Mouse (Mus musculus) stomach, embryonic 15.5 days (tissue): Measurements from ENCODE around the gene Plcb1. TPM values are rescaled to one million over a fixed set of nuclear protein-coding genes. Genes with fewer than 3 reads are reported as not detected.

ENCODE experiments used
- ATAC-seq: fragments of 200-750 bp; cut with Nextera tagmentation; 2 replicates; pipeline ENCODE4 v1.8.0; 2017; ENCODE audit warnings: low read depth, moderate number of reproducible peaks, moderate TSS enrichment; ENCODE audit not compliant: insufficient read depth, low FRiP score
- H3K27ac ChIP-seq: fragments of 300-500 bp; sonication (generic); 2 replicates; pipeline ENCODE4 v1.5.1; 2015; ENCODE audit warnings: mild to moderate bottlenecking, inconsistent platforms
- H3K27me3 ChIP-seq: fragments of 300-500 bp; sonication (generic); replicated peaks from 2 replicates; pipeline ENCODE4 v1.6.1; 2015; ENCODE audit warnings: inconsistent platforms
- H3K36me3 ChIP-seq: fragments of 300-500 bp; sonication (generic); 2 replicates; pipeline ENCODE4 v1.6.1; 2015; ENCODE audit warnings: inconsistent platforms
- H3K4me1 ChIP-seq: fragments of 300-500 bp; sonication (generic); 2 replicates; pipeline ENCODE4 v1.6.1; 2015; ENCODE audit warnings: inconsistent platforms
- H3K4me2 ChIP-seq: fragments of 300-500 bp; sonication (generic); 2 replicates; pipeline ENCODE4 v1.6.1; 2015; ENCODE audit warnings: mild to moderate bottlenecking, inconsistent platforms
- H3K4me3 ChIP-seq: fragments of 300-500 bp; sonication (generic); replicated peaks from 2 replicates; pipeline ENCODE4 v1.5.1; 2015; ENCODE audit warnings: inconsistent platforms
- H3K9ac ChIP-seq: fragments of 300-500 bp; sonication (generic); 2 replicates; pipeline ENCODE4 v1.6.1; 2015; ENCODE audit warnings: inconsistent platforms
- H3K9me3 ChIP-seq: fragments of 300-500 bp; sonication (generic); 2 replicates; pipeline ENCODE4 v1.6.1; 2016; ENCODE audit warnings: inconsistent platforms
- WGBS: fragments of 180-500 bp; shearing (Covaris S2); methylation state at CpG from one replicate; pipeline ENCODE4 v1.1.7; 2015; 5-methylcytosine and 5-hydroxymethylcytosine counted together
- polyA plus RNA-seq: library from polyadenylated mRNA; unstranded; fragments of >200 nt; fragmentation: Nextera tagmentation; extraction: Ambion mirVana; gene quantifications from 2 replicates; pipeline ENCODE4 v1.2.1, GENCODE M21; 2015

The Plcb1 gene
- polyA plus RNA-seq, 1 experiment from 2014 or later, result 16.4 TPM

DNA sequence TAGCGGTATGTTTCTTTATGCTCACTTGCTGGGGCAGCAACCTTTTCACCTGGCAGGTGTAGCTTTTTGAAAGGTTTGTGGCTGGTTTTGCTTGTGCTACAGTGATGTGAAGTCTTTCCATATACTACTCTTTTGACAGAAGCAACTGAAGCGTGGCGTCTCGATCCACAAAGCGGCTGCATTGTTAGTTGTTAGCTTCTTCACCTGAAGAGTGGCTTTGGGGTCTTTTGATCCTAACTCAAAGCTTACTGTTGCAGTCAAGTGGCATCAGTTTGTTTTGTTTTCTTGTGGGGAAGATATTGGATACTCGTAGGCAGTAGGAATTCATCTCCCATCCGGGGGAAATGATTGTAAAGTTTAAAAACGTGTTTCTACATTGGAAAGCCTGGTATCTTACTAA is 160.5 kb downstream of the Plcb1 start:
- Histone ChIP-seq H3K27ac (no peak overlapping the region), H3K9ac (no peak overlapping the region), H3K27me3 (no peaks in the 10 kb centered on the region), H3K4me2 (no peak overlapping the region), H3K4me1 (no peaks in the 10 kb centered on the region), H3K36me3 (no peaks in the 10 kb centered on the region), H3K9me3 (no peaks in the 10 kb centered on the region), H3K4me3 (no peak overlapping the region)
- no peak for ATAC-seq
- 87% methylated on average over 8 of the region's 8 CpGs for WGBS

DNA sequence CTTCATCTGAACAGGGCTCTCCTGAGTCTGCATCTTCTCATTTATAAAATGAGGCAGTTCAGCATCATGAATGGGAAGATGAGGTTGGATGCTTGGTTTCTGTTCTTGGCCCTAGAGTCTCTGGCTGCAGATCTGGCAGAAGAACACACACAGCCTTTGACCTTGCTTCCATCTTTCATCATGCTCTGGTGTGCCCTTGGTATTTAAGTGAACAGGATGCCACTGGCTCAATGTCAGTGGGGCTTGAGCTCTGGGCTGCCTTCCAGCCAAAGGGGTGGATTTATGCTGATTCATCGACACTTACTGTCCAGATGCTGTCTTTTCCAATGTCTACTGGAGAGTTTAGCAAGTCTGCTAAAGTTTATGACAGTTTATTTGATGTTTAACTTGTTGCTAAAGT is 161.0 kb downstream of the Plcb1 start:
- H3K4me3 ChIP-seq, result no peak overlapping the region
- no peaks in the 10 kb centered on the region for H3K4me1 ChIP-seq
- no peak overlapping the region for H3K27ac ChIP-seq
- no peak overlapping the region for H3K9ac ChIP-seq
- ATAC-seq, result no peak
- no peaks in the 10 kb centered on the region for H3K36me3 ChIP-seq
- no peaks in the 10 kb centered on the region for H3K27me3 ChIP-seq
- H3K4me2 ChIP-seq, result no peak overlapping the region
- WGBS, result 48% methylated on average over 1 of the region's 1 CpGs
- no peaks in the 10 kb centered on the region for H3K9me3 ChIP-seq

DNA sequence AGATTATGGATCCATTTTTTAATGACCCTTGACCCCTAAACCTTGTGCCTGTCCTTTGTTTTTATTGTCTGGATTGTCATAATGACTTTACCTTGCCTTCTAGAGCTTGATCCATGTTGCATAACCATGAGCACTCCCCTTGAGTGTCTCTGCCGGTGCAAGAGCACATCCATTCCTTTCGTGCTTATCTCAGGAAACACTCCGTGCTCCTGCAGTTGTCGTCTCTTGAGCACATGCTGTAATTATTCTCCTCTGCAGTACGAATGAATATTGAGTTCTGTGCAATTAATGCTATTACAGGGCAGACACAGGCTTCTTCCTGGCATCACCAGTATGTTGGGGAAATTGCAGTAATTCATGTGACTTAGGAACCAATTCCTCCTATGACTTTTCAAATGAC is 166.2 kb downstream of the Plcb1 start:
- ATAC-seq, result no peak
- H3K36me3 ChIP-seq, result no peaks in the 10 kb centered on the region
- WGBS, result 65% methylated on average over 5 of the region's 5 CpGs
- H3K9me3 ChIP-seq, result no peaks in the 10 kb centered on the region
- H3K4me1 ChIP-seq, result no peaks in the 10 kb centered on the region
- H3K27me3 ChIP-seq, result no peaks in the 10 kb centered on the region
- H3K4me2 ChIP-seq, result no peak overlapping the region
- H3K4me3 ChIP-seq, result no peak overlapping the region
- no peak overlapping the region for H3K27ac ChIP-seq
- H3K9ac ChIP-seq, result no peak overlapping the region

DNA sequence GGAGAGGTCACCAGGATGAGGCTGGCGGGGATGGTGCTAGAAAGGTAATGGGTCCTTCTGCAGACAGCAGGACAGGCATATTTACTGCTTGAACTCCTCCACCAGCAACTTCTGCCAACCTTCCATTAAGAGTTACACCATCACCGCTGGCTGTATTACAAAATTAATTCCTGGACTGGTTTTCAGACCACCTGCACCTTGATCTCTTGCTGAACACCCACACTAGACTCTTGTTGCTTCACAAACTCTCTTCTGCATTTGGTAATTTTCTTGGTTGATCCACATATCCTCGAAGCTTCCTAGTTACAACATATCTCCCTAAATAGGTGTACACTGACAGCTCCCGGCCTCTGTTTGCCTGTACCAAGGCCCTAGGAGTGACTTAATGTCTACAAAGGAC is 170.6 kb downstream of the Plcb1 start:
- ATAC-seq, result no peak
- H3K4me2 ChIP-seq, result no peak overlapping the region
- H3K9ac ChIP-seq, result no peak overlapping the region
- no peaks in the 10 kb centered on the region for H3K27me3 ChIP-seq
- H3K4me1 ChIP-seq, result no peaks in the 10 kb centered on the region
- no peak overlapping the region for H3K27ac ChIP-seq
- H3K9me3 ChIP-seq, result no peaks in the 10 kb centered on the region
- no peaks in the 10 kb centered on the region for H3K36me3 ChIP-seq
- H3K4me3 ChIP-seq, result no peak overlapping the region
- WGBS, result 82% methylated on average over 4 of the region's 4 CpGs

DNA sequence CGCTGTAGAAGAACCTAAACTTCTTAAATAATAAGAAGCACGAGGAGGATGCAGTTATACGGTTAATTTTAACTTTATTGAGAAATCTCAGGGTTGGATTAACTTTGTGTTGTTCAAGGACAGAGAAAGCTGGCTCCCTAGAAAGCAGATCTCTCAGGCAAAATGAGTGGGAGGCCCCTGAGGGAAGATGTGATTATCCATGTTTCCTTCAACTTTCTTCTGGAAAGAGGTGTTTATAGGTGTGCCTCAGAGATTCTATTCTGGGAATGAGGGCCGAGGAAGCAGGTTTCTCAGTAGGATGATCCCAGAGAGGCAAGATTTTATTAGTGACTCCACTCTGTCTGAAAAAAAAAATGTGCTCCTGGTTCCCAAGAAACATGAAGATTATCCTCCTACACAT is 180.3 kb downstream of the Plcb1 start:
- Histone ChIP-seq H3K9me3 (no peaks in the 10 kb centered on the region), H3K4me2 (no peak overlapping the region)

DNA sequence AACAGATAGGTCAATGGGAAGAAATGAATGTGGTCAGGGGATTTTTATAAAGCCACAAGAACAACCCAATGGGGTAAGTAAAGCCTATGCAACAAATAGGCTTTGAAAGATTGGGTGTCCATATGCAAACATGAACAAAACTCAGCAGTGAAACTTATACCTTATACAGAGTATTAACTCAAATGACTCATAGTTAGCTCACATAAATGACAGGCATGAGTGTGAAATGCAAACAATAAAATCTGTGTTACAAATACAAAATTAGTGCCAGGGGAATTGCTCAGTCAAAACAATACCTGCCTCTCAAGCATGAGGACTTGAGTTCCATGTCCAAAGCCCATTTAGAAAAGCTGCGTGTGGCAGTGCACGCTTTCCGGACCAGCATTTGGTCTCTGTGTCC is 182.5 kb downstream of the Plcb1 start:
- Histone ChIP-seq H3K27me3 (no peaks in the 10 kb centered on the region), H3K36me3 (no peaks in the 10 kb centered on the region), H3K4me3 (no peak overlapping the region), H3K9me3 (no peaks in the 10 kb centered on the region), H3K9ac (no peak overlapping the region), H3K27ac (no peak overlapping the region), H3K4me1 (no peaks in the 10 kb centered on the region), H3K4me2 (no peak overlapping the region)
- no peak for ATAC-seq
- 88% methylated on average over 3 of the region's 3 CpGs for WGBS

More for the DNA sequence above, 180.3 kb downstream of the Plcb1 start:
- Histone ChIP-seq H3K4me3 (no peak overlapping the region), H3K27ac (no peak overlapping the region), H3K36me3 (no peaks in the 10 kb centered on the region), H3K4me1 (no peaks in the 10 kb centered on the region), H3K9ac (no peak overlapping the region), H3K27me3 (no peaks in the 10 kb centered on the region)
- WGBS, result 84% methylated on average over 4 of the region's 4 CpGs
- no peak for ATAC-seq

DNA sequence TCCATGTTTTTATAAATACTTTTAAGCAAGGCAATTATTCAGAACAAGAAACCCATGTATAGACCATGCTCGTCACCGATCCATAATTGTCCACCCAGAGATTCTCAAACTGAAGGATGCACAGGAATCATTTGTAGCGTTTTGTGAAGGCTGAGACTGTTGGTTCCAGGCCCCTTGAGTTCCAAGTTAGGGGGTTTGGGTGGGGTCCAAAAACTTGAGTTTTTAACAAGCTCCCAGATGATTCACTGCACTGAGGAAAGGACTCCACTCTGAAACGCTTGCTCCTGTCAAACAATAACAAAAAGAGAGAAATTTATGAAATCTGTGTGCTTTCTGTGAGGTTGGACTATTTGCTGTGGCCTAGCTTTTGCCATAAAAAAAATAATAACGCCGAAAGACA is 186.5 kb downstream of the Plcb1 start:
- Histone ChIP-seq H3K4me1 (peaks cover 10% of the 10 kb centered on the region; the same call in 1 of the 2 replicates), H3K4me2 (no peak overlapping the region), H3K9me3 (no peaks in the 10 kb centered on the region), H3K27me3 (no peaks in the 10 kb centered on the region), H3K9ac (no peak overlapping the region), H3K4me3 (no peak overlapping the region), H3K27ac (no peak overlapping the region), H3K36me3 (no peaks in the 10 kb centered on the region)
- WGBS, result 67% methylated on average over 6 of the region's 6 CpGs
- ATAC-seq, result no peak

DNA sequence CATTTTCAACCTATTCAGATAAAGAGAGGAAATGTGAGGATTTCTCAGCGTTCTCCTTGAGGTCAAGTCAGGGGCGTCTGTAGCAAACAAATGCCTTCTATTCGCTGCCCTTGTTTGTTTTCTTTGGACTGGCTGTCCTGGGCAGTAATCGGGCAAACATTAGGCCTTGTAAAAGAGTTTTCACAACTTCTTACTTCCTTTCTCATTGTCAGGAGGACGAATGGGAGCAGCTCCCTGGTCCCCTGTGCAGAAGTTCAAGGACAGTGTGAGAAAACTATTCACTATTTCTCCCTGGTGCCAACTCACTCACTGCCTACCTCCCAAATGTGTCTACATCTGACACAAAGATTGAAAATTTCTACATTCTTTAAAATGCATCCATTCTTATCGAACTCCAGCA is 188.8 kb downstream of the Plcb1 start:
- ATAC-seq, result no peak

DNA sequence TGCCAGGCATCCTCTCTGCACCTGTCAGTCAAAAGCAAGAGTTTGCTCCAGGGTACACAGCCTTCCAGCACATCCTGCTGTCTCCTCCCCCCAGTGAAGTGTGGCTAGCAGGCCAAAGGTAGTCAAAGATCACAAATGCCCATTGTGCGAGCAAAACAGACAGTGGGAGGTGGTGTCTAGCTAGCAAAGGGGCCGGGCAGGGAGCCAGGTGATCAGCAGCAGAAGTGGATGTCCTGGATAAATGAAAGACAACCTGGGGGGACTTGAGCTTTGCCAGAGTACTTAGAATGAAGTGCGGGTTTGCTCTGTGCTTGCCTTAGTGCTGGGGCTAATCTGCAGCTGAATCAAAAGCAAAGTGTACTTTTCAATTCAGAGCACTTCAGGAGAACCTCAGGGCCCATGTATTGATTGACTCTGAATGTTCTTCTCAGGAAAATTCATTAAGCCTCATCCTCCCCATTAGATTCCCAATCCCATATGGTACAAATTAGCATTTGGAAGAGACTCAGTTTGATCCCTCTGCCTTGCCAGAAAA is 191.0 kb downstream of the Plcb1 start:
- 53% methylated on average over 3 of the region's 3 CpGs for WGBS

More for the DNA sequence above, 188.8 kb downstream of the Plcb1 start:
- H3K4me1 ChIP-seq, result peaks cover 10% of the 10 kb centered on the region; the same call in 1 of the 2 replicates
- no peak overlapping the region for H3K27ac ChIP-seq
- H3K4me2 ChIP-seq, result no peak overlapping the region
- H3K4me3 ChIP-seq, result no peak overlapping the region
- no peak overlapping the region for H3K9ac ChIP-seq
- no peaks in the 10 kb centered on the region for H3K36me3 ChIP-seq
- H3K27me3 ChIP-seq, result no peaks in the 10 kb centered on the region
- 31% methylated on average over 6 of the region's 6 CpGs for WGBS
- no peaks in the 10 kb centered on the region for H3K9me3 ChIP-seq

DNA sequence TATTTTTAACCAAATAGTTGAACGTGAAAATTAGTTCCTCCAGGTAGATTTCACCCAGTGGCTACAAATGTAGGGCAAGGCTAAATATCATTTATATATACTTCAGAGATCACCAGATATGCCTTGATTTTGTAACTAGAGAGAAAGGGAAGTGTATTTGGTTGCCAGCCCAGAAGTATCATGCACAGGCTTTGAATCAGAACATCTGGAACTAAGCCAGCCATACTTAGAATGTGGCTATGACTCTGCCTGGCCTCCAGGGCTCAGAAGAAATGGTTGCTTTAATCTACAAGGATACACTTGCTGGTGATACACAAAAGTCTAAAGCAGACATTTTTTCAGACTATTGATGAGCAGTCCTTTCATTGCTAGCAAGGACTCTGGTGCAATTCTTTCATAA is 191.8 kb downstream of the Plcb1 start:
- Histone ChIP-seq H3K4me1 (peaks cover 10% of the 10 kb centered on the region; the same call in 1 of the 2 replicates), H3K9me3 (no peaks in the 10 kb centered on the region), H3K27ac (no peak overlapping the region), H3K4me3 (no peak overlapping the region), H3K36me3 (no peaks in the 10 kb centered on the region), H3K9ac (no peak overlapping the region), H3K27me3 (no peaks in the 10 kb centered on the region), H3K4me2 (no peak overlapping the region)
- 77% methylated on average over 1 of the region's 1 CpGs for WGBS
- no peak for ATAC-seq

More for the DNA sequence above, 191.0 kb downstream of the Plcb1 start:
- Histone ChIP-seq H3K9me3 (no peaks in the 10 kb centered on the region), H3K4me1 (peaks cover 10% of the 10 kb centered on the region; the same call in 1 of the 2 replicates), H3K4me2 (no peak overlapping the region), H3K27me3 (no peaks in the 10 kb centered on the region), H3K27ac (no peak overlapping the region), H3K36me3 (no peaks in the 10 kb centered on the region), H3K9ac (no peak overlapping the region), H3K4me3 (no peak overlapping the region)
- no peak for ATAC-seq

DNA sequence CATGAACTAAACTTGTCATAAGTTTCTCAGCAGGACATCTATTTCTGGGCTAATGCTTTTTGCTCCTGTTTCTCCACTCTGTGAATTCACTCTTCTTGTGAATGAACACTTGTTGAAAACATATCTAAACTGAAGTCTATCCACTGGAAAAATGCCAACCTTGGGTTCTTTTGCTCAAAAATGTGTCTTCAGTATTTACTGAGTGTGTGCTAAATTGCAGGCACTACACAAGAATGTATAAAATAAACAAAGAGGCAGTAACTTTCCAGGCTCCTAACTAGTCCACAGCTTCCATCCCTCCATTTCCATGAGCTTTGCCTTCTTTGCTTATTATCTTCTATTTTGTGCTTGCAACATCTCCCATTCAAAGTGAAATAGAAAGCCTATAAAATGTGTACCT is 195.5 kb downstream of the Plcb1 start:
- no peaks in the 10 kb centered on the region for H3K36me3 ChIP-seq
- no peak overlapping the region for H3K9ac ChIP-seq
- ATAC-seq, result no peak
- H3K4me1 ChIP-seq, result peaks cover 5% of the 10 kb centered on the region; the same call in 1 of the 2 replicates
- H3K27me3 ChIP-seq, result no peaks in the 10 kb centered on the region
- H3K4me2 ChIP-seq, result no peak overlapping the region
- H3K4me3 ChIP-seq, result no peak overlapping the region
- no peaks in the 10 kb centered on the region for H3K9me3 ChIP-seq
- no peak overlapping the region; the same call in 1 of the 2 replicates for H3K27ac ChIP-seq

DNA sequence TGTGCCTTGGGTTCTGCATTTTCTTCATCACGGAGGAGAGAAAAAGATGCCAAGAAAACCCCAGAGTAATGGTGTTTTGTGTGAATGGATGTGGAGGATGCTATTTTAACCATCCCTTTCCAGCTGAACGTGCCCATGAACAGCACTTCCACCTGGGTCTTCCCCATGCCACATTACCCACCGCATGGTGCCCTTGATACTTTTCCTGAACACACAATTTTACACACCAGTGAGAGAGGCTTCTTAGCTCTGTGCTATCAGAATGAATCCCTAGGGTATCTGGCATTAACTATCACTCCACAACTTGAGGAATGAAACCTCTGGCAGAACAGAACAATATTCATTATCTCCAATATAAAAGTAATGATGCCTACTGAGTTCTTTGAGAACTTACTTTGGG is 199.0 kb downstream of the Plcb1 start:
- Histone ChIP-seq H3K27me3 (no peaks in the 10 kb centered on the region), H3K27ac (no peak overlapping the region), H3K36me3 (no peaks in the 10 kb centered on the region), H3K9me3 (no peaks in the 10 kb centered on the region), H3K4me3 (no peak overlapping the region), H3K9ac (no peak overlapping the region), H3K4me2 (no peak overlapping the region), H3K4me1 (no peaks in the 10 kb centered on the region)
- ATAC-seq, result no peak
- WGBS, result 86% methylated on average over 3 of the region's 3 CpGs

DNA sequence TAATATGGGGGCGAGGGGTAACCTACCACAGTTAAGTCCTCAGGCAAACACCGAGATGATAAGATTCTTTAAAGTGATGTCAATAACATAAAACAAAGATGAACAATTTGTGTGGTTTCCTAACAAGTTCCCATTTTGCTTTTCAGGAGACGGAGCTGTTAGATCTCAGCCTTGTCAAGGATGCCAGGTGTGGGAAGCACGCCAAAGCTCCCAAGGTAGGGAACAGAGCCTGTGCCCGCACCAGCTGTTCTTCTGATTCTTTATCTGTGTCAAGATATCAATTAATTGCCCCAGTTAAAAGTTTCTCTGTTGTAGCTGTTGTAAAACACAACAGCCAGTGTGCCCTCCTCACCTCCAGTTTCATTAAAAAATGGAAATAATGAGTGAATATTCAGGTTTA is 202.1 kb downstream of the Plcb1 start:
- Histone ChIP-seq H3K27ac (no peak overlapping the region), H3K36me3 (no peaks in the 10 kb centered on the region), H3K4me1 (no peaks in the 10 kb centered on the region), H3K27me3 (no peaks in the 10 kb centered on the region), H3K9me3 (no peaks in the 10 kb centered on the region), H3K9ac (no peak overlapping the region), H3K4me3 (no peak overlapping the region), H3K4me2 (no peak overlapping the region)
- no peak for ATAC-seq
- WGBS, result 79% methylated on average over 5 of the region's 5 CpGs
